Mouse (Mus musculus): ENCODE measurements around the gene Gm20696.

- TF ChIP-seq EP300 (optimal IDR thresholded peaks at IDR 0.05), result no peak
- 0 out of 2 replicates have a peak, but pooled peaks have one; percentile 17 for TF ChIP-seq CTCF (IDR thresholded peaks at IDR 0.05; ENCODE audit: low read depth)
Measured at GRCm38 (mm10) chr6:99667290-99667689, 693 bp upstream of the Gm20696 start.
